Mouse (Mus musculus): ENCODE measurements around the gene Zfp280c.

DNA sequence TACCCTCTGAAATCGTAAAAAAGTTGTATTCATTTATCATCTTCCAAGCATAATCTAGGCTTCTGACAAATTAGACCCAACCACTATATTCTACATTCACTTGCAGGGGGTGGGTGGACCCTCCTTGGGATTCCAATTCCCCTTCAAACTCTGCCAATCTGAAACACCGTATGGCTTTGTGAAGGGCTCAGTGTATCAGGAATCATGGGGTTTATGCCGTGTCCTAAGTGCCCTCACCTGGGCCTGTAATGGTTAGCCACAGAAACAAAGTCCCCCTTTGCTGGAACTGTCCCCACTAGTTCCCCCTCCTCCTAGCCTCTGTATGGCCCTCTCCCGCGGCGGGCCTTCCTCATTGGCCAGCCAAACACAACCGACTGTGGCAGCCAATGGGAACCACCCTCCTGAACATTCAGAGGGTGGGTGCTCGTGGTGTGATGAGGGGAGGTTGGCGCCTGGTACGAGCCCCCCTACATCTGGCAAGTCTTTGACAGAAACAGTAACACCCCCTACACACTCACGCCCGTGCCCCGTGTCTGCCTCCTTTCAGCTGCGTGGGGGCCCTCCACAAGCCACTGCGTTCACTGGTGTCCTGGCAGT, 76.0 kb downstream of the Zfp280c start:
- TF ChIP-seq CTCF (IDR thresholded peaks at IDR 0.05; ENCODE audit: low read depth): no peak
- no peak for TF ChIP-seq EP300 (optimal IDR thresholded peaks at IDR 0.05)

All from stomach, postnatal 0 days (tissue).